Mouse (Mus musculus) stomach, postnatal 0 days (tissue): Measurements from ENCODE around the gene Hist1h2ad. TPM values are rescaled to one million over a fixed set of nuclear protein-coding genes. Genes with fewer than 3 reads are reported as not detected.
"Not testable (repeated sequence)": the region's sequence is repeated elsewhere in the genome, so short reads cannot be mapped to it uniquely, and the experiment has no call there.

ENCODE experiments used
- ATAC-seq: fragments of 200-750 bp; cut with Nextera tagmentation; 2 replicates; pipeline ENCODE4 v1.8.0; 2017; ENCODE audit not compliant: low FRiP score, low TSS enrichment
- DNase-seq: peaks from one replicate; pipeline ENCODE4 v3.0.0-alpha.2; 2016; ENCODE audit warnings: low spot score
- H3K27ac ChIP-seq: fragments of 300-500 bp; sonication (generic); replicated peaks from 2 replicates; pipeline ENCODE4 v1.5.1; 2014; ENCODE audit warnings: mild to moderate bottlenecking, control low read depth
- H3K27me3 ChIP-seq: fragments of 300-500 bp; sonication (generic); 2 replicates; pipeline ENCODE4 v1.6.1; 2014; ENCODE audit warnings: low read length; ENCODE audit not compliant: control insufficient read depth, insufficient read depth
- H3K36me3 ChIP-seq: fragments of 300-500 bp; sonication (generic); 2 replicates; pipeline ENCODE4 v1.6.1; 2014; ENCODE audit warnings: low read length, mixed read lengths; ENCODE audit not compliant: control insufficient read depth, insufficient read depth
- H3K4me1 ChIP-seq: fragments of 300-500 bp; sonication (generic); replicated peaks from 2 replicates; pipeline ENCODE4 v1.6.1; 2014; ENCODE audit warnings: antibody characterized with exemption; ENCODE audit not compliant: control insufficient read depth, insufficient read depth
- H3K4me2 ChIP-seq: fragments of 300-500 bp; sonication (generic); replicated peaks from 2 replicates; pipeline ENCODE4 v1.6.1; 2014; ENCODE audit warnings: low read depth, mild to moderate bottlenecking, control low read depth, moderate library complexity
- H3K4me3 ChIP-seq: fragments of 300-500 bp; sonication (generic); 2 replicates; pipeline ENCODE4 v1.5.1; 2014; ENCODE audit warnings: low read depth, low read length, control low read depth
- H3K9ac ChIP-seq: fragments of 300-500 bp; sonication (generic); 2 replicates; pipeline ENCODE4 v1.6.1; 2014; ENCODE audit warnings: mild to moderate bottlenecking, low read length, control low read depth, mixed read lengths
- H3K9me3 ChIP-seq: fragments of 300-500 bp; sonication (generic); 2 replicates; pipeline ENCODE4 v1.6.1; 2016; ENCODE audit warnings: low read length; ENCODE audit not compliant: control insufficient read depth
- CTCF ChIP-seq: IDR thresholded peaks from 2 replicates; pipeline ENCODE4 v1.5.1; 2016; ENCODE audit warnings: antibody characterized with exemption, low read depth, mild to moderate bottlenecking, moderate library complexity
- EP300 ChIP-seq: optimal IDR thresholded peaks from 2 replicates; pipeline ENCODE3; 2016; ENCODE audit warnings: antibody characterized with exemption
- WGBS: fragments of 180-500 bp; shearing (Covaris S2); extraction: QIAGEN DNeasy Blood & Tissue Kit; methylation state at CpG from one replicate; pipeline ENCODE4 v1.1.7; 2014; 5-methylcytosine and 5-hydroxymethylcytosine counted together
- polyA plus RNA-seq: library from polyadenylated mRNA; unstranded; fragments of >200 nt; fragmentation: Nextera tagmentation; extraction: Ambion mirVana; gene quantifications from 2 replicates; pipeline ENCODE4 v1.2.1, GENCODE M21; 2015

The Hist1h2ad gene
- polyA plus RNA-seq, 1 experiment from 2014 or later, result 0.79 TPM

DNA sequence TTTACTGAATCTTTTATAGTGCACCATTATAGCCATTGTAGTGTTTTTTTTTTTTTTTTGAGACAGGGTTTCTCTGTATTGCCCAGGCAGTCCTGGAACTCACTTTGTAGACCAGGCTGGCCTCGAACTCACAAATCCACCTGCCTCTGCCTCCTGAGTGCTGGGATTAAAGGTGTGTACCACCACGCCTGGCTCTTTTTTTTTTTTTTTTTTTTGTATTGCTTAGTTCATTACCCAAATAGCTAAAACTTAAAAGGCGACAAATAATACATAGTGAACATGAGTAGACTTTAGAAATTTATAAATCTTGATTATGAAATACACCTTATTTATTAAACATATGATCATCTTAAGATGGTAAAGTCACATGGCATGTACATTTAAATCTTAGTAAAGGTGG lies 32.7 kb upstream of the Hist1h2ad start:
- no peak overlapping the region for H3K9ac ChIP-seq
- WGBS, result 83% methylated on average over 3 of the region's 3 CpGs
- DNase-seq (no peak), ATAC-seq (no peak)
- H3K27me3 ChIP-seq, result no peaks in the 10 kb centered on the region
- no peak overlapping the region for H3K27ac ChIP-seq
- no peak overlapping the region for H3K4me2 ChIP-seq
- H3K9me3 ChIP-seq, result no peaks in the 10 kb centered on the region
- H3K4me1 ChIP-seq, result no peaks in the 10 kb centered on the region
- no peak overlapping the region for H3K4me3 ChIP-seq
- no peaks in the 10 kb centered on the region for H3K36me3 ChIP-seq
- TF ChIP-seq CTCF (no peak), EP300 (no peak)

DNA sequence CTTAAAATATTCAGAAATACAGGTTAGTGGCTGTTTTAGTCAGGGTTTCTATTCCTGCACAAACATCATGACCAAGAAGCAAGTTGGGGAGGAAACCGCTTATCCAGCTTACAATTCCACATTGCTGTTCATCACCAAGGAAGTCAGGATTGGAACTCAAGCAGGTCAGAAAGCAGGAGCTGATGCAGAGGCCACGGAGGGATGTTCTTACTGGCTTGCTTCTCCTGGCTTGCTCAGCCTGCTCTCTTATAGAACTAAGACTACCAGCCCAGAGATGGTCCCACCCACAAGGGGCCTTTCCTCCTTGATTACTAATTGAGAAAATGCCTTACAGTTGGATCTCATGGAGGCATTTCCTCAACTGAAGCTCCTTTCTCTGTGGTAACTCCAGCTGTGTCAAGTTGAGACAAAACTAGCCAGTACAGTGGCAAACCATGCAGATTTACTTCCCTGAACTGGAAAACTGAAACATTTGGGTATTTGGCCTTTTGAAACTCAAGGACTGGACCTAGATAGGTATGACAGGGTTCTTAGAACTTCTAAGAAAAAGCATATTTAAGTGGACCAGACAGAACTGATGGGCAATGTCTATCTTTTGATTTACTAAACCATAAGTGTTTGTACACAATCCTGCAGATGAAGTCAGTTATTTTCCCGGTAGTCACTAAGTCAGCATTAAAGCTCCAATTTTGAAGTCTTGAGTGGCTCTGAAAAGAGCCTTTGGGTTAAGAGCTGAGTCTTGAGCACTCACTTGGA lies 31.8 kb upstream of the Hist1h2ad start:
- DNase-seq, ATAC-seq, H3K9me3 ChIP-seq, H3K27me3 ChIP-seq, H3K4me1 ChIP-seq, H3K36me3 ChIP-seq: not testable (repeated sequence)
- Histone ChIP-seq H3K27ac (peak overlapping the region; percentile 86), H3K4me3 (peak overlapping the region; percentile 44), H3K4me2 (peak overlapping the region; percentile 61), H3K9ac (peak overlapping the region; percentile 47)
- WGBS, result 6% methylated on average over 3 of the region's 3 CpGs

DNA sequence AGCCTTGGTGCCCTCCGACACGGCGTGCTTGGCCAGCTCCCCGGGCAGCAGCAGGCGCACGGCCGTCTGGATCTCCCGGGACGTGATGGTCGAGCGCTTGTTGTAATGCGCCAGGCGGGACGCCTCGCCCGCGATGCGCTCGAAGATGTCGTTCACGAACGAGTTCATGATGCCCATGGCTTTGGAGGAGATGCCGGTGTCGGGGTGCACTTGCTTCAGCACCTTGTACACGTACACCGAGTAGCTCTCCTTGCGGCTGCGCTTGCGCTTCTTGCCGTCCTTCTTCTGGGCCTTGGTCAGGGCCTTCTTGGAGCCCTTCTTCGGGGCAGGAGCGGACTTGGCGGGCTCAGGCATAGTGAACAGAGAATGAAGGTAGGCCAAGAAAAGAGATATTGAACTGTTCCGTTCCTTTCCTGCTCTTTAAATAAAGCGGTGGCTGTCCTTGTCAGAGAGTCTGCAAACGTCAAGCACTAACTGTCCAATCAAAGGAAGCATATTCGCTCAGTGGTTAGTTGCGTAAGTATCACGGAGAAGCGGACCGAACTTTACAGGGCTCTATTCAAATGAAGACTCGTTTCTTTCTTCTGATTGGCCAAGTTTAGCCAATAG lies 31.1 kb upstream of the Hist1h2ad start, which contains the start of gene Hist1h2bh:
TSS of gene Hist1h2bh (minus strand) at position 394 of the 609 bp plus-strand sequence.
- H3K9ac ChIP-seq, result peak within 1 kb of the TSS; percentile 47
- H3K36me3 ChIP-seq, H3K9me3 ChIP-seq, H3K4me1 ChIP-seq, H3K27me3 ChIP-seq: not testable (repeated sequence)
- H3K4me2 ChIP-seq, result peak within 1 kb of the TSS; percentile 61
- H3K4me3 ChIP-seq, result peak within 1 kb of the TSS; percentile 46
- peak within 1 kb of the TSS; percentile 89 for H3K27ac ChIP-seq
- WGBS, result under 1% methylated on average over 23 of the region's 42 CpGs
- DNase-seq (peak; percentile 68), ATAC-seq (peak; percentile 94)

DNA sequence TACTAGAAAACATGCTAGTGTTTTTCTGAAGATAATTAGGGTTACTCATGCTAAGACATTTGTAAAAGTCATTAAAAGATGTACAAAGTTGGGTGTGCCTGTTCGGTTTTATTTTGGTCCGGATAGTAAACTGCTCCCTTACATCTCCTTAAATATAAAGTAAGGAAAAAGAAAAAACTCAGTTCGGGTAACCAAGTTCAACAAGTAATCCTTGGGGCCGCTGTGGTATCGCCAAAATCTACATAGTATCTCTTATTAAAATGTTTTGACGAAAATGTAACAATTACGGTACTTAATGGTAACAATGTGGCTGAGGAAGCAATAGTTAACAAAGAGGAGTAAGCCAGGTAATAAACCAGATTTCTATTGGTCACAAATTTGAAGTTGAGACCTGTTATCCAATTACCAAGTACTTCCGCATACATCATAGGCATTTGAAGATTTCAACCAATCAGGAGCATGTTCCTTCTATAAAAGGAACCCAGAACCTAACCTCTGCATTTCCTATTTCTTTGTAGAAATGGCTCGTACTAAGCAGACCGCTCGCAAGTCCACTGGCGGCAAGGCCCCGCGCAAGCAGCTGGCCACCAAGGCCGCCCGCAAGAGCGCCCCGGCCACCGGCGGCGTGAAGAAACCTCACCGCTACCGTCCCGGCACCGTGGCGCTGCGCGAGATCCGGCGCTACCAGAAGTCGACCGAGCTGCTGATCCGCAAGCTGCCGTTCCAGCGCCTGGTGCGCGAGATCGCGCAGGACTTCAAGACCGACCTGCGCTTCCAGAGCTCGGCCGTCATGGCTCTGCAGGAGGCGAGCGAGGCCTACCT lies 30.0 kb upstream of the Hist1h2ad start, which contains the start of gene Hist1h3f:
TSS of gene Hist1h3f (plus strand) at position 88 of the 822 bp plus-strand sequence.
- Histone ChIP-seq H3K9ac (peak within 1 kb of the TSS; percentile 58), H3K27ac (peak within 1 kb of the TSS; percentile 89), H3K4me2 (peak within 1 kb of the TSS; percentile 61), H3K27me3 (no peaks in the 10 kb centered on the region), H3K4me3 (peak within 1 kb of the TSS; percentile 46), H3K9me3 (no peaks in the 10 kb centered on the region), H3K4me1 (no peaks in the 10 kb centered on the region), H3K36me3 (no peaks in the 10 kb centered on the region)
- TF ChIP-seq CTCF, result no peak; the same call in 1 of the 2 replicates
- TF ChIP-seq EP300, result peak; percentile 36
- ATAC-seq (peak; percentile 95), DNase-seq (peak; percentile 50)
- under 1% methylated on average over 24 of the region's 45 CpGs for WGBS

DNA sequence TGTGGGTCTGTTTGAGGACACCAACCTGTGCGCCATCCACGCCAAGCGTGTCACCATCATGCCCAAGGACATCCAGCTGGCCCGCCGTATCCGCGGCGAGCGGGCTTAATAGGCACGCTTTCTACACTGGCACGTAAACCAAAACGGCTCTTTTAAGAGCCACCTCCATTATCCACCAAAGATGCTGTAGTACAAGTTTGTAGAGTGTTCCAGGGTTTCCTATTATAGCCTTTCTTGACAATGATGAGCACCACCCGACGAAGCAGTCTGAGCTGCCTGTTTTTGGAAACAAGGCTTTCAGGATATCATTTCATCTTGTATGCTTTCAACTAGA lies 29.4 kb upstream of the Hist1h2ad start:
- not testable (repeated sequence) for H3K9ac ChIP-seq, H3K9me3 ChIP-seq, H3K27ac ChIP-seq, H3K36me3 ChIP-seq, DNase-seq, H3K4me1 ChIP-seq, H3K27me3 ChIP-seq, ATAC-seq
- Histone ChIP-seq H3K4me3 (peak overlapping the region; percentile 46), H3K4me2 (peak overlapping the region; percentile 35; the same call in 1 of the 2 replicates)
- 0% methylated on average over 11 of the region's 14 CpGs for WGBS
